Mouse (Mus musculus) liver, embryonic 14.5 days (tissue): ENCODE results near the gene Zc3hav1l. TPM values are rescaled to one million over a fixed set of nuclear protein-coding genes. Genes with fewer than 3 reads are reported as not detected.

Experiments used
- ATAC-seq: fragments of 200-750 bp; cut with Nextera tagmentation; 2 replicates; pipeline ENCODE4 v1.8.0; 2017; ENCODE audit warnings: moderate number of reproducible peaks, mild to moderate bottlenecking, moderate library complexity; ENCODE audit not compliant: insufficient read depth
- DNase-seq, 3 experiments: peaks; one replicate each; pipeline ENCODE4 v3.0.0-alpha.2; 2012 to 2013; ENCODE audit warnings: low read depth in 3 of 3, low spot score in 3 of 3
- H3K27ac ChIP-seq: fragments of 300-500 bp; sonication (generic); 2 replicates; pipeline ENCODE4 v1.5.1; 2014; ENCODE audit warnings: moderate library complexity, mild to moderate bottlenecking, control low read depth, inconsistent platforms
- H3K27me3 ChIP-seq: fragments of 300-500 bp; sonication (generic); 2 replicates; pipeline ENCODE4 v1.6.1; 2014; ENCODE audit warnings: mild to moderate bottlenecking, low read length, moderate library complexity; ENCODE audit not compliant: control insufficient read depth, insufficient read depth
- H3K36me3 ChIP-seq: fragments of 300-500 bp; sonication (generic); replicated peaks from 2 replicates; pipeline ENCODE4 v1.6.1; 2014; ENCODE audit warnings: low read depth; ENCODE audit not compliant: control insufficient read depth, insufficient read depth
- H3K4me1 ChIP-seq, 2 experiments: fragments of 200-500 bp in 1 of 2; fragments of 300-500 bp in 1 of 2; sonication (generic) in 1 of 2; replicated peaks; 2 replicates each; pipeline ENCODE4 v1.6.1; 2012 to 2014; ENCODE audit warnings: antibody characterized with exemption in 1 of 2, inconsistent platforms in 1 of 2, low read length in 1 of 2; ENCODE audit not compliant: control insufficient read depth in 2 of 2, insufficient read depth in 2 of 2
- H3K4me2 ChIP-seq: fragments of 300-500 bp; sonication (generic); 2 replicates; pipeline ENCODE4 v1.6.1; 2014; ENCODE audit warnings: low read depth, mild to moderate bottlenecking, control low read depth, moderate library complexity
- H3K4me3 ChIP-seq, 2 experiments: fragments of 200-500 bp in 1 of 2; fragments of 300-500 bp in 1 of 2; sonication (generic) in 1 of 2; 2 replicates each; pipeline ENCODE4 v1.5.1; 2012 to 2014; ENCODE audit warnings: low read depth in 2 of 2, low read length in 2 of 2, mild to moderate bottlenecking in 2 of 2, control low read depth in 1 of 2, inconsistent platforms in 1 of 2, moderate library complexity in 1 of 2; ENCODE audit not compliant: insufficient read depth in 1 of 2
- H3K9ac ChIP-seq: fragments of 300-500 bp; sonication (generic); replicated peaks from 2 replicates; pipeline ENCODE4 v1.6.1; 2014; ENCODE audit warnings: mild to moderate bottlenecking, control low read depth, moderate library complexity
- H3K9me3 ChIP-seq: fragments of 300-500 bp; sonication (generic); 2 replicates; pipeline ENCODE4 v1.6.1; 2016; ENCODE audit warnings: low read length, mixed read lengths; ENCODE audit not compliant: control insufficient read depth
- CTCF ChIP-seq: IDR thresholded peaks from 2 replicates; pipeline ENCODE4 v1.5.1; 2016; ENCODE audit warnings: antibody characterized with exemption, low read depth, control low read depth
- EP300 ChIP-seq: IDR thresholded peaks from 2 replicates; pipeline ENCODE4 v1.6.1; 2016; ENCODE audit warnings: antibody characterized with exemption, low read depth
- WGBS: fragments of 180-500 bp; shearing (Covaris S2); extraction: QIAGEN DNeasy Blood & Tissue Kit; methylation state at CpG from one replicate; pipeline ENCODE4 v1.1.7; 2014; ENCODE audit not compliant: insufficient replicate concordance; 5-methylcytosine and 5-hydroxymethylcytosine counted together
- polyA plus RNA-seq, 2 experiments: library from polyadenylated mRNA; depleted of rRNA in 1 of 2; stranded (reverse) in 1 of 2; unstranded in 1 of 2; fragments of >200 nt; fragmentation: Nextera tagmentation in 1 of 2; extraction: Ambion mirVana in 1 of 2; gene quantifications; 2 replicates each; pipeline versions ENCODE4 v1.2.1 to v1.2.3; 2012 to 2014

Zc3hav1l gene
- polyA plus RNA-seq, 2 experiments, result 1.4 to 3.9 TPM

GRCm38 (mm10) chr6:38284422-38284821 is 14.6 kb downstream of the Zc3hav1l start:
- no peaks in the 10 kb centered on the region; the same call in 1 of the 2 replicates for H3K36me3 ChIP-seq
- no peak for TF ChIP-seq EP300
- no peak for TF ChIP-seq CTCF
- ATAC-seq, result no peak

DNA sequence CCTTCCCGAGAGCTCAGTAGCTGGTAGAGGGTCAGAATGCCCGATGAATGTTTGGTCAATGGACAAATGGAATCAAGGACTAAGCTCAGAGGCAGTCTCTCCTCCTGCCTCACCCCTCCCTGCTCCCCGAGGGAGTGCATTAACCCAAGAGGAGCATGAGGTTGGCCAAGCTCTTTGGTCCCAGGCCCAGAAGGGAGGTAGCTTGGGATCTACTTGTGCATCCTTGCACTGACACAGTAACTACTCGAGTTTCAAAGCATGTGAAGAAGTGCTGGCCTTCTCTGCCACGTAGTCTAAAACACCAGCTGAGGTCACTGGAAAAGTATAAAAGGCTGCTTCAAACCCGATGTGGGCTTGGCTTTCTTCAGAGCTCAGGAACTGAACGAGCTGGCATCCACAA is 34.6 kb downstream of the Zc3hav1l start:
- no peak overlapping the region for H3K27ac ChIP-seq
- ATAC-seq, result no peak
- TF ChIP-seq EP300 (no peak), CTCF (no peak)
- no peak overlapping the region for H3K4me2 ChIP-seq
- H3K27me3 ChIP-seq, result no peaks in the 10 kb centered on the region
- no peak for DNase-seq
- no peak overlapping the region for H3K9ac ChIP-seq
- no peaks in the 10 kb centered on the region for H3K4me1 ChIP-seq
- 54% methylated on average over 7 of the region's 7 CpGs for WGBS
- H3K36me3 ChIP-seq, result no peaks in the 10 kb centered on the region
- H3K4me3 ChIP-seq, result no peak overlapping the region
- no peaks in the 10 kb centered on the region for H3K9me3 ChIP-seq

More at GRCm38 (mm10) chr6:38284422-38284821, 14.6 kb downstream of the Zc3hav1l start:
- Histone ChIP-seq H3K4me2 (no peak overlapping the region), H3K9ac (no peak overlapping the region), H3K9me3 (no peaks in the 10 kb centered on the region), H3K4me3 (no peak overlapping the region), H3K4me1 (no peaks in the 10 kb centered on the region), H3K27ac (no peak overlapping the region), H3K27me3 (no peaks in the 10 kb centered on the region)
- 89% methylated on average over 19 of the region's 19 CpGs for WGBS
- no peak for DNase-seq

GRCm38 (mm10) chr6:38263393-38264159 is 35.5 kb downstream of the Zc3hav1l start:
- no peaks in the 10 kb centered on the region for H3K4me1 ChIP-seq
- no peaks in the 10 kb centered on the region for H3K27me3 ChIP-seq
- no peaks in the 10 kb centered on the region for H3K36me3 ChIP-seq
- no peak for TF ChIP-seq EP300
- TF ChIP-seq CTCF, result no peak
- no peak overlapping the region for H3K27ac ChIP-seq
- ATAC-seq, result no peak
- WGBS, result 37% methylated on average over 5 of the region's 5 CpGs
- H3K9me3 ChIP-seq, result no peaks in the 10 kb centered on the region
- H3K4me2 ChIP-seq, result no peak overlapping the region
- H3K4me3 ChIP-seq, result no peak overlapping the region
- DNase-seq, result no peak
- H3K9ac ChIP-seq, result no peak overlapping the region

DNA sequence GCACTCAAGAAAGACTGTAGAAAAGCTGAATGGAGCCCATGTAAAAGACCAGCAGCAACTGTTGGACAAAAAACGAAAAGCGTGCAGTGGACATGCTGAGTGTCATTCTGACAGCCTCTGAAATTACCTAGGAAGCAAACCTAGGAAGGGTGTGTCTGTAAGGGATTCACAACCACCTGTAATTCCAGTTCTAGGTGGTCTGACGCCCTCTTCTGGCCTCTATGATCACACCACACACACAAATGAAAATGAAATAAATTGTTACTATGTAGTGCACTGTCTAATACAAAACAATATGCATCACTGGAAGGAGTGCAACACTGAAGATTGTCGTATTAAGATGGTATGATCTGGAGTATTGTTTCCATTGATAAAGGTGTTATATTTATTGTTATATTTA is 37.2 kb downstream of the Zc3hav1l start:
- Histone ChIP-seq H3K4me3 (no peak overlapping the region), H3K4me1 (no peaks in the 10 kb centered on the region; a peak in 1 of 4 replicates), H3K4me2 (no peak overlapping the region), H3K9ac (no peak overlapping the region), H3K36me3 (no peaks in the 10 kb centered on the region), H3K27ac (no peak overlapping the region), H3K9me3 (no peaks in the 10 kb centered on the region), H3K27me3 (no peaks in the 10 kb centered on the region)
- ATAC-seq (no peak), DNase-seq (no peak)
- TF ChIP-seq CTCF (no peak), EP300 (no peak)
- WGBS, result 55% methylated on average over 4 of the region's 4 CpGs

DNA sequence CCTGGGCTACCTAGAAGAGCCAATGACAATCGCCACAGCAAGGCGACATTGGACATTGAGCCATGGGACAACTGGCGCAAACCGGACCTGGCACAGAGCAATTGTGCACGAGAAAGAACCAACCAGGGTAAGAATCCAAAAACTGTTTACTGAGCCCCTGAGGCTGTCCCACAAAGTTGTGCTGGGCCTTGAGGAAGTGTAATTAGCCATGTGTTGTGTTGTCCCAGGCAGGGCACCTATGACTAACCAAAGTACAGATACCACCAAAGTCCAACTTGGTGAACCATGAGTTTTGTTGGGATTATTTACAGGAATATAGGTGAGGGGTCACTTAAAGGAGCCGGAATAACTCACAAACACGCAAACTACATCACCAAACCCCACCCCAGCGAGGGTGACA is 41.6 kb downstream of the Zc3hav1l start:
- Histone ChIP-seq H3K27me3 (peaks cover 23% of the 10 kb centered on the region), H3K27ac (no peak overlapping the region), H3K9me3 (no peaks in the 10 kb centered on the region), H3K4me2 (no peak overlapping the region), H3K9ac (no peak overlapping the region), H3K36me3 (no peaks in the 10 kb centered on the region), H3K4me3 (no peak overlapping the region), H3K4me1 (peaks cover 0 to 3% of the 10 kb centered on the region in 2 experiments; a peak in 3 of 4 replicates)
- TF ChIP-seq CTCF (no peak), EP300 (no peak)
- ATAC-seq, result no peak
- WGBS, result 68% methylated on average over 8 of the region's 8 CpGs
- no peak for DNase-seq
